Mouse (Mus musculus) cerebral cortex, adult 2 months (tissue): Measurements from ENCODE around the gene Dcbld1.

Source experiments
- WGBS: fragments of 180-500 bp; shearing (Covaris S2); methylation state at CpG from one replicate; pipeline ENCODE4 v1.1.7; 2018; 5-methylcytosine and 5-hydroxymethylcytosine counted together

Gene Dcbld1

GRCm38 (mm10) chr10:52319506-52320286 is 86.3 kb downstream of the Dcbld1 start:
- 87% methylated on average over 28 of the region's 28 CpGs for WGBS

GRCm38 (mm10) chr10:52321918-52322317 is 88.5 kb downstream of the Dcbld1 start:
- 78% methylated on average over 3 of the region's 3 CpGs for WGBS

GRCm38 (mm10) chr10:52331007-52331406 is 97.6 kb downstream of the Dcbld1 start:
- WGBS = 0% methylated on average over 1 of the region's 1 CpGs

GRCm38 (mm10) chr10:52343324-52343723 is 109.9 kb downstream of the Dcbld1 start:
- 87% methylated on average over 4 of the region's 4 CpGs for WGBS

GRCm38 (mm10) chr10:52353184-52353583 is 119.8 kb downstream of the Dcbld1 start:
- WGBS = 76% methylated on average over 9 of the region's 9 CpGs

- WGBS = 84% methylated on average over 2 of the region's 2 CpGs
These were observed 125.0 kb downstream of the Dcbld1 start, which contains the start of gene Gm26741 for GRCm38 (mm10) chr10:52358467-52358866. Gene Gm26741, plus strand, starts transcription at chr10:52358767.

- 88% methylated on average over 4 of the region's 4 CpGs for WGBS
These were observed 126.9 kb downstream of the Dcbld1 start for GRCm38 (mm10) chr10:52360241-52360735.

- WGBS = 85% methylated on average over 9 of the region's 9 CpGs
These were observed 127.6 kb downstream of the Dcbld1 start for GRCm38 (mm10) chr10:52360862-52361609.

GRCm38 (mm10) chr10:52368376-52368775 is 135.0 kb downstream of the Dcbld1 start:
- 60% methylated on average over 4 of the region's 4 CpGs for WGBS
